Mouse (Mus musculus): Measurements from ENCODE around the gene Tcte3.
"Not testable (repeated sequence)": the region's sequence is repeated elsewhere in the genome, so short reads cannot be mapped to it uniquely, and the experiment has no call there.

- TF ChIP-seq CTCF (IDR thresholded peaks at IDR 0.05; ENCODE audit: low read depth, low read length); POLR2AphosphoS5 (IDR thresholded peaks at IDR 0.05; ENCODE audit: insufficient replicate concordance, low read depth, low read length); GATA2 (IDR thresholded peaks at IDR 0.05; ENCODE audit: borderline replicate concordance, low read depth, low read length); GATA1 (IDR thresholded peaks at IDR 0.05; ENCODE audit: borderline replicate concordance, low read length): not testable (repeated sequence)
These were observed 47.1 kb downstream of the Tcte3 start for GRCm38 (mm10) chr17:14994140-14994539.

Measured in G1E (cell line).